Mouse (Mus musculus) gastrocnemius, adult 18-20 months (tissue): ENCODE measurements at regions not wholly inside any gene's neighbourhood (a gene's known extent, or its start where the extent isn't known, plus 50 kb on each side); places are given as distances from the start of the nearest gene placed in this dataset.

Experiments
- DNase-seq: peaks from one replicate; pipeline ENCODE4 v3.0.0; 2021; ENCODE audit warnings: low spot score

DNA sequence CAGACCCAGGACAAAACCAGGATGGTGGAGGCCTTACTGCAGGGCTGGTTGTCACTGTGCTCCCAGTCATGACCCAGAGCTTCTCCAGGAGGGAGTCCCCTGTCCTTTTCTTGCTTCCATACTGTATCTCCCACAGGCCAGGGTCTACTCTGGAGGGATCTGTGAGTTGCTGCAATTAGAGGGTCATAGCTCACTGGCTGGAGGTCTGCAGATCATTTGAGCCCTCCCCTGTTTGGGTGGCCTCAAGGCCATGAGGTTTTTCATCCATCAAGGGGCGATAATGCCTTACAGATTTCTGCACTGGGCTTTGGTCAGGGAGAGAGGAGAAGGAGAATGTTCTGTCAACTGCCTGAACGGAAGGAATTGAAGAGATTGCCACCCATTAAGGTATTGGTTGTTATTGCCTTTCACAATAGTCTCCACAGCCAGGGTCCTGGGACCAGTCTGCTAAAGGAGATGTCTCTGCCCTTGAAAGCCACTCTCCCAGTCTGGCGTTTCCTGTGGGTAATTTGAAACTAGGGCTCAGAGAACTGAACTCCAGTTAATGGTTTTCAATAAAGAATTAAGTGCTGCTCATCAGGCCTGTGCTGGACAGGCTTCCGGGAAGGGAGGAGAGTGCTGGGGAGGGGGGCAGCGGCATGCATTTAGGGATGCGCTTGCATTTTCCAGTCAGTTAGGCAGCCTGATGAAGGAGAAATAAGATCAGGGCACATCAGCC, 147.4 kb downstream of the Dmrta2 start:
- DNase-seq = no peak

- peak; percentile 10 for DNase-seq
These were observed 150.2 kb downstream of the Dmrta2 start for GRCm38 (mm10) chr4:110127941-110128520.

GRCm38 (mm10) chr4:110128918-110129317, 151.1 kb downstream of the Dmrta2 start:
- peak; percentile 26 for DNase-seq

DNA sequence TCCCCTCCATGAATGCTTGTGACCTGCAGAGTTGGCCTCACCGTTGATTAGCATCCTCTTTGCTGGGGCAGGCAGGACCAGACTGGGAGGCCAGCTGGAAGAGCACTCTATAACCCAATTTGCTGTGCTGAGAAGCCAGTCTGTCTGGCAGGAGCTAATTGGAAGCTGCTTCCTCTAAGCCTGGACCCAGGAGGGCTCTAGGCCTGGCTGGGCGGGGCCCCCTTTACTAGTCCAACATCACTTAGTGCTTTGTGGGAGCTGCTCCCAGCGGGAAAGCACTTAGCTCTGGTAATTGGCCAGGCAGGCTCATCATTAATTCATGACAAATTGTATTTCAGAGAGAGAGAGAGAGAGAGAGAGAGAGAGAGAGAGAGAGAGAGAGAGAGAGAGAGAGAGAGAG, 151.7 kb downstream of the Dmrta2 start:
- no peak for DNase-seq

GRCm38 (mm10) chr4:110132061-110132460, 154.2 kb downstream of the Dmrta2 start:
- no peak for DNase-seq

- DNase-seq = peak; percentile 30
These were observed 156.2 kb downstream of the Dmrta2 start for GRCm38 (mm10) chr4:110134036-110134435.

- no peak for DNase-seq
These were observed 167.4 kb downstream of the Dmrta2 start for GRCm38 (mm10) chr4:110145229-110145628.

- DNase-seq = no peak
These were observed 174.5 kb downstream of the Dmrta2 start for GRCm38 (mm10) chr4:110152103-110152946.
